8 mouse cellular contexts compared by ENCODE assay signal in genomic region chr7:27674195-27674521, GRCm38 (mm10). TPM values are rescaled to one million over a fixed set of nuclear protein-coding genes. Genes with fewer than 3 reads are reported as not detected.
DNase-seq lines count a peak whose midpoint lies in the region; ATAC-seq and TF ChIP-seq lines count a peak whose summit lies in the region.

No protein-coding gene starts in this region.

- under 1% methylated on average over 38 of the region's 38 CpGs for WGBS in heart, embryonic 10.5 days
- whole genome bisulfite sequencing in forebrain, embryonic 15.5 days, result under 1% methylated on average over 36 of the region's 38 CpGs
- WGBS in liver, postnatal 0 days (ENCODE audit: insufficient replicate concordance), result 6% methylated on average over 37 of the region's 38 CpGs

- peak overlapping the region; percentile 96 for H3K4me3 ChIP-seq in heart, embryonic 10.5 days
- H3K4me3 ChIP-seq in E14TG2a.4 (replicated peaks; ENCODE audit: low read length), result peak overlapping the region; percentile 90
- H3K4me3 ChIP-seq in forebrain, embryonic 15.5 days, result peak overlapping the region; percentile 81
- H3K4me3 ChIP-seq in liver, postnatal 0 days (ENCODE audit: low read depth, low read length), result peak overlapping the region; percentile 86

- H3K4me2 ChIP-seq in forebrain, embryonic 15.5 days (replicated peaks), result peak overlapping the region; percentile 99
- peak overlapping the region; percentile 100 for H3K4me2 ChIP-seq in liver, postnatal 0 days (ENCODE audit: low read depth, low read length)

- peak; percentile 67; the same call in 1 of the 2 replicates for ATAC-seq in forebrain, embryonic 15.5 days (replicated peaks)
- peak; percentile 64 for ATAC-seq in liver, postnatal 0 days

- no peak for TF ChIP-seq EP300 in liver, postnatal 0 days (IDR thresholded peaks at IDR 0.05; ENCODE audit: low read depth)

- TF ChIP-seq CTCF in E14TG2a.4 (conservative IDR thresholded peaks at IDR 0.05; ENCODE audit: low read length), result no peak
- no peak for TF ChIP-seq CTCF in liver, postnatal 0 days (IDR thresholded peaks at IDR 0.05; ENCODE audit: low read depth)

- peak overlapping the region; percentile 92 for H3K27ac ChIP-seq in heart, embryonic 10.5 days
- peak overlapping the region; percentile 94 for H3K27ac ChIP-seq in forebrain, embryonic 15.5 days (replicated peaks)
- no peak overlapping the region for H3K27ac ChIP-seq in liver, postnatal 0 days (ENCODE audit: low read depth)

- H3K4me1 ChIP-seq in heart, embryonic 10.5 days, result peaks cover 22% of the 10 kb centered on the region
- peaks cover 35% of the 10 kb centered on the region for H3K4me1 ChIP-seq in E14TG2a.4 (replicated peaks; ENCODE audit: low read depth, low read length)
- peaks cover 48% of the 10 kb centered on the region for H3K4me1 ChIP-seq in forebrain, embryonic 15.5 days
- H3K4me1 ChIP-seq in liver, postnatal 0 days (ENCODE audit: insufficient read depth), result peaks cover 12% of the 10 kb centered on the region

- no peaks in the 10 kb centered on the region for H3K9me3 ChIP-seq in heart, embryonic 10.5 days
- no peaks in the 10 kb centered on the region for H3K9me3 ChIP-seq in E14TG2a.4 (ENCODE audit: low read length)
- H3K9me3 ChIP-seq in forebrain, embryonic 15.5 days, result no peaks in the 10 kb centered on the region
- no peaks in the 10 kb centered on the region for H3K9me3 ChIP-seq in liver, postnatal 0 days (ENCODE audit: low read length)

- DNase-seq in heart, embryonic 10.5 days (ENCODE audit: low spot score), result no peak
- no peak for DNase-seq in heart, adult 11 months
- no peak for DNase-seq in liver, postnatal 0 days
- DNase-seq in c-Kit-positive CD71-positive TER-119-positive erythroid progenitor cells, embryonic 14.5 days (ENCODE audit: low spot score), result no peak
- no peak for DNase-seq in cerebellum, adult 9-10 months
- DNase-seq in adrenal gland, adult 2 months, result no peak

- 0 out of 2 replicates have a peak, but pooled peaks cover 5% of the 10 kb centered on the region for H3K27me3 ChIP-seq in heart, embryonic 10.5 days (ENCODE audit: insufficient read depth, poor library complexity, severe bottlenecking)
- peaks cover 15% of the 10 kb centered on the region for H3K27me3 ChIP-seq in E14TG2a.4 (ENCODE audit: insufficient read depth, low read length)
- no peaks in the 10 kb centered on the region for H3K27me3 ChIP-seq in forebrain, embryonic 15.5 days
- no peaks in the 10 kb centered on the region for H3K27me3 ChIP-seq in liver, postnatal 0 days (ENCODE audit: insufficient read depth, low read length)

- H3K36me3 ChIP-seq in heart, embryonic 10.5 days, result peaks cover 9% of the 10 kb centered on the region; the same call in 1 of the 2 replicates
- H3K36me3 ChIP-seq in E14TG2a.4 (ENCODE audit: insufficient read depth, low read length), result peaks cover 41% of the 10 kb centered on the region
- peaks cover 17% of the 10 kb centered on the region for H3K36me3 ChIP-seq in forebrain, embryonic 15.5 days
- H3K36me3 ChIP-seq in liver, postnatal 0 days (replicated peaks; ENCODE audit: insufficient read depth, low read length), result no peaks in the 10 kb centered on the region

- H3K9ac ChIP-seq in forebrain, embryonic 15.5 days (replicated peaks), result peak overlapping the region; percentile 83
- H3K9ac ChIP-seq in liver, postnatal 0 days (replicated peaks), result peak overlapping the region; percentile 76

RNA-seq across cellular contexts. Expression of gene Map3k10, which starts 0.2 kb away (rescaled TPM):
- polyA plus RNA-seq in heart, embryonic 10.5 days (2016; fragmentation: Nextera tagmentation; extraction: Ambion mirVana), result 4.5 and 10.6 TPM in 2 replicates
- 15.1 and 16.9 TPM in 2 replicates for polyA plus RNA-seq in forebrain, embryonic 15.5 days (2015; fragmentation: Nextera tagmentation; extraction: Ambion mirVana)
- 1.7 and 2.2 TPM in 2 replicates for polyA plus RNA-seq in liver, postnatal 0 days (2015; fragmentation: Nextera tagmentation; extraction: Ambion mirVana)
- 10 to 100 TPM; 21.9 to 35.1 TPM for total RNA-seq in adrenal gland, adult 2 months (2021)
- polyA plus RNA-seq in adrenal gland, adult 2 months (2012; rRNA removed), result 65.4 and 93.7 TPM in 2 replicates

RNA-seq across cellular contexts. Expression of gene Zfp607b, which starts 15.0 kb away (rescaled TPM):
- polyA plus RNA-seq in heart, embryonic 10.5 days (2016; fragmentation: Nextera tagmentation; extraction: Ambion mirVana), result 1.6 and 2.5 TPM in 2 replicates
- polyA plus RNA-seq in forebrain, embryonic 15.5 days (2015; fragmentation: Nextera tagmentation; extraction: Ambion mirVana), result 11.5 and 14.2 TPM in 2 replicates
- 0.46 and 0.78 TPM in 2 replicates for polyA plus RNA-seq in liver, postnatal 0 days (2015; fragmentation: Nextera tagmentation; extraction: Ambion mirVana)
- 1 to 10 TPM in 1 of 2 experiments, under 1 TPM in 1; 0.81 to 1.7 TPM for total RNA-seq in adrenal gland, adult 2 months (2021)
- polyA plus RNA-seq in adrenal gland, adult 2 months (2012; rRNA removed), result 0.10 and 0.31 TPM in 2 replicates

RNA-seq across cellular contexts. Expression of gene Ttc9b, which starts 20.4 kb away (rescaled TPM):
- not detected in 2 replicates for polyA plus RNA-seq in heart, embryonic 10.5 days (2016; fragmentation: Nextera tagmentation; extraction: Ambion mirVana)
- polyA plus RNA-seq in forebrain, embryonic 15.5 days (2015; fragmentation: Nextera tagmentation; extraction: Ambion mirVana), result 64.1 and 66.2 TPM in 2 replicates
- not detected in 2 replicates for polyA plus RNA-seq in liver, postnatal 0 days (2015; fragmentation: Nextera tagmentation; extraction: Ambion mirVana)
- not detected for total RNA-seq in adrenal gland, adult 2 months (2021)
- polyA plus RNA-seq in adrenal gland, adult 2 months (2012; rRNA removed), result 0.06 and 0.48 TPM in 2 replicates

RNA-seq across cellular contexts. Expression of gene Zfp60, which starts 57.0 kb away (rescaled TPM):
- polyA plus RNA-seq in heart, embryonic 10.5 days (2016; fragmentation: Nextera tagmentation; extraction: Ambion mirVana), result 23.8 and 28.7 TPM in 2 replicates
- polyA plus RNA-seq in forebrain, embryonic 15.5 days (2015; fragmentation: Nextera tagmentation; extraction: Ambion mirVana), result 126 and 128 TPM in 2 replicates
- polyA plus RNA-seq in liver, postnatal 0 days (2015; fragmentation: Nextera tagmentation; extraction: Ambion mirVana), result 3.2 and 3.9 TPM in 2 replicates
- 10 to 100 TPM; 12.7 to 14.1 TPM for total RNA-seq in adrenal gland, adult 2 months (2021)
- polyA plus RNA-seq in adrenal gland, adult 2 months (2012; rRNA removed), result 0.40 and 0.85 TPM in 2 replicates

Comparison
In these comparisons a context has a peak if more than half of its experiments do, and no peak if none do; other contexts are left out.
1. RNA of gene Ttc9b, which starts 20.4 kb away (polyA plus RNA-seq): 64.1 to 66.2 TPM in forebrain, embryonic 15.5 days; 0.06 to 0.48 TPM in adrenal gland, adult 2 months, not detected in heart, embryonic 10.5 days and not detected in liver, postnatal 0 days; every median in the first group is over 10 times any median in the second.
2. Peak in every context shown above with its lines, with median percentiles within 50 percentile points of each other: H3K4me3 ChIP-seq.